Mouse (Mus musculus) olfactory bulb, adult 2 months (tissue): ENCODE measurements around the gene Tnip2. TPM values are rescaled to one million over a fixed set of nuclear protein-coding genes. Genes with fewer than 3 reads are reported as not detected.

Source experiments
- H3K27ac ChIP-seq: fragments of 200-500 bp; 2 replicates; pipeline ENCODE4 v1.5.1; 2012; ENCODE audit warnings: low read depth, low read length; ENCODE audit not compliant: insufficient read depth
- H3K4me1 ChIP-seq: fragments of 200-500 bp; 2 replicates; pipeline ENCODE4 v1.6.1; 2012; ENCODE audit warnings: low read length; ENCODE audit not compliant: control insufficient read depth, insufficient read depth
- H3K4me3 ChIP-seq: fragments of 200-500 bp; 2 replicates; pipeline ENCODE4 v1.5.1; 2012; ENCODE audit warnings: mild to moderate bottlenecking, low read depth, low read length, moderate library complexity; ENCODE audit not compliant: insufficient read depth
- CTCF ChIP-seq: fragments of 200-500 bp; IDR thresholded peaks from 2 replicates; pipeline ENCODE4 v1.5.1; 2012; ENCODE audit warnings: low read depth, mild to moderate bottlenecking, low read length, moderate library complexity; ENCODE audit not compliant: insufficient read depth
- POLR2A ChIP-seq: fragments of 200-500 bp; IDR thresholded peaks from 2 replicates; pipeline ENCODE4 v1.6.1; 2012; ENCODE audit warnings: mild to moderate bottlenecking, low read depth, low read length, moderate library complexity; ENCODE audit not compliant: insufficient read depth
- WGBS: fragments of 180-500 bp; shearing (Covaris S2); methylation state at CpG from one replicate; pipeline ENCODE4 v1.1.7; 2018; 5-methylcytosine and 5-hydroxymethylcytosine counted together
- polyA plus RNA-seq: library from polyadenylated mRNA; stranded (reverse); fragments of >200 nt; gene quantifications from 2 replicates; pipeline ENCODE4 v1.2.4, GENCODE M21; 2012; ENCODE audit warnings: low replicate concordance; ENCODE audit not compliant: missing spikeins, insufficient read depth, insufficient read length

Tnip2 gene
- polyA plus RNA-seq, 1 experiment, result not detected

GRCm38 (mm10) chr5:34538527-34538926, 24.7 kb upstream of the Tnip2 start:
- TF ChIP-seq POLR2A (no peak), CTCF (no peak)
- no peak overlapping the region for H3K27ac ChIP-seq
- 39% methylated on average over 5 of the region's 5 CpGs for WGBS
- no peak overlapping the region for H3K4me3 ChIP-seq
- peaks cover 11% of the 10 kb centered on the region; the same call in 1 of the 2 replicates for H3K4me1 ChIP-seq

GRCm38 (mm10) chr5:34538079-34538478, 24.3 kb upstream of the Tnip2 start:
- Histone ChIP-seq H3K4me3 (no peak overlapping the region), H3K4me1 (peaks cover 11% of the 10 kb centered on the region; the same call in 1 of the 2 replicates), H3K27ac (no peak overlapping the region)
- 74% methylated on average over 7 of the region's 7 CpGs for WGBS
- no peak for TF ChIP-seq POLR2A
- no peak for TF ChIP-seq CTCF

- Histone ChIP-seq H3K4me1 (peaks cover 11% of the 10 kb centered on the region; the same call in 1 of the 2 replicates), H3K4me3 (no peak overlapping the region), H3K27ac (no peak overlapping the region)
- WGBS, result 86% methylated on average over 7 of the region's 7 CpGs
- TF ChIP-seq POLR2A (no peak), CTCF (no peak)
Measured at GRCm38 (mm10) chr5:34535831-34536230, 22.0 kb upstream of the Tnip2 start.

GRCm38 (mm10) chr5:34534776-34535581, 21.2 kb upstream of the Tnip2 start:
- peaks cover 14% of the 10 kb centered on the region for H3K4me1 ChIP-seq
- no peak overlapping the region for H3K4me3 ChIP-seq
- no peak overlapping the region for H3K27ac ChIP-seq
- TF ChIP-seq POLR2A, result no peak
- no peak for TF ChIP-seq CTCF
- 71% methylated on average over 5 of the region's 5 CpGs for WGBS

- TF ChIP-seq POLR2A (no peak), CTCF (no peak)
- H3K27ac ChIP-seq, result no peak overlapping the region
- H3K4me3 ChIP-seq, result no peak overlapping the region
- peaks cover 16% of the 10 kb centered on the region for H3K4me1 ChIP-seq
- WGBS, result 74% methylated on average over 3 of the region's 3 CpGs
Measured at GRCm38 (mm10) chr5:34533820-34534219, 20.0 kb upstream of the Tnip2 start.

- no peak for TF ChIP-seq POLR2A
- TF ChIP-seq CTCF, result no peak
- Histone ChIP-seq H3K4me1 (peaks cover 16% of the 10 kb centered on the region), H3K4me3 (no peak overlapping the region), H3K27ac (no peak overlapping the region)
- WGBS, result 95% methylated on average over 5 of the region's 5 CpGs
Measured at GRCm38 (mm10) chr5:34533066-34533465, 19.3 kb upstream of the Tnip2 start.

- H3K4me3 ChIP-seq, result no peak overlapping the region
- peaks cover 18% of the 10 kb centered on the region for H3K4me1 ChIP-seq
- 66% methylated on average over 4 of the region's 4 CpGs for WGBS
- H3K27ac ChIP-seq, result no peak overlapping the region
- TF ChIP-seq CTCF, result no peak
- TF ChIP-seq POLR2A, result no peak
Measured at GRCm38 (mm10) chr5:34530687-34531086, 16.9 kb upstream of the Tnip2 start.

GRCm38 (mm10) chr5:34530116-34530515, 16.3 kb upstream of the Tnip2 start:
- no peak overlapping the region for H3K27ac ChIP-seq
- peaks cover 15% of the 10 kb centered on the region for H3K4me1 ChIP-seq
- H3K4me3 ChIP-seq, result no peak overlapping the region
- 61% methylated on average over 5 of the region's 5 CpGs for WGBS
- TF ChIP-seq CTCF (no peak), POLR2A (no peak)

- 72% methylated on average over 5 of the region's 5 CpGs for WGBS
- H3K4me1 ChIP-seq, result peaks cover 9% of the 10 kb centered on the region
- no peak overlapping the region for H3K27ac ChIP-seq
- TF ChIP-seq POLR2A (no peak), CTCF (no peak)
- no peak overlapping the region for H3K4me3 ChIP-seq
Measured at GRCm38 (mm10) chr5:34528724-34529123, 14.9 kb upstream of the Tnip2 start.

- TF ChIP-seq CTCF (no peak), POLR2A (no peak)
- peaks cover 9% of the 10 kb centered on the region for H3K4me1 ChIP-seq
- H3K27ac ChIP-seq, result no peak overlapping the region
- WGBS, result 77% methylated on average over 2 of the region's 2 CpGs
- H3K4me3 ChIP-seq, result no peak overlapping the region
Measured at GRCm38 (mm10) chr5:34527352-34527751, 13.6 kb upstream of the Tnip2 start.
